Mouse (Mus musculus) neural tube, embryonic 14.5 days (tissue): ENCODE results near the gene Ripor2. TPM values are rescaled to one million over a fixed set of nuclear protein-coding genes. Genes with fewer than 3 reads are reported as not detected.
A peak's percentile ranks its signal among the peaks of the same experiment; 100 is the strongest.

Experiments
- ATAC-seq: fragments of 200-750 bp; cut with Nextera tagmentation; 2 replicates; pipeline ENCODE4 v1.8.0; 2017; ENCODE audit warnings: low read depth, mild to moderate bottlenecking, moderate TSS enrichment, moderate library complexity
- H3K27ac ChIP-seq: fragments of 300-500 bp; sonication (generic); 2 replicates; pipeline ENCODE4 v1.5.1; 2014; ENCODE audit warnings: low read depth, mild to moderate bottlenecking, control low read depth, low read length, moderate library complexity, mixed read lengths
- H3K27me3 ChIP-seq: fragments of 300-500 bp; sonication (generic); 2 replicates; pipeline ENCODE4 v1.6.1; 2014; ENCODE audit warnings: low read length; ENCODE audit not compliant: control insufficient read depth, insufficient read depth
- H3K36me3 ChIP-seq: fragments of 300-500 bp; sonication (generic); 2 replicates; pipeline ENCODE4 v1.6.1; 2014; ENCODE audit warnings: low read length, mixed read lengths; ENCODE audit not compliant: control insufficient read depth, insufficient read depth
- H3K4me1 ChIP-seq: fragments of 300-500 bp; sonication (generic); 2 replicates; pipeline ENCODE4 v1.6.1; 2014; ENCODE audit warnings: low read length; ENCODE audit not compliant: control insufficient read depth, insufficient read depth
- H3K4me2 ChIP-seq: fragments of 300-500 bp; sonication (generic); 2 replicates; pipeline ENCODE4 v1.6.1; 2014; ENCODE audit warnings: mild to moderate bottlenecking, low read depth, low read length, control low read depth
- H3K4me3 ChIP-seq: fragments of 300-500 bp; sonication (generic); 2 replicates; pipeline ENCODE4 v1.5.1; 2014; ENCODE audit warnings: low read depth, low read length, control low read depth, mixed read lengths
- H3K9ac ChIP-seq: fragments of 300-500 bp; sonication (generic); replicated peaks from 2 replicates; pipeline ENCODE4 v1.6.1; 2014; ENCODE audit warnings: low read depth, mild to moderate bottlenecking, control low read depth, low read length, mixed read lengths
- H3K9me3 ChIP-seq: fragments of 300-500 bp; sonication (generic); 2 replicates; pipeline ENCODE4 v1.6.1; 2016; ENCODE audit warnings: low read length; ENCODE audit not compliant: control insufficient read depth
- WGBS: fragments of 180-500 bp; shearing (Covaris S2); extraction: QIAGEN DNeasy Blood & Tissue Kit; methylation state at CpG from one replicate; pipeline ENCODE4 v1.1.7; 2014; 5-methylcytosine and 5-hydroxymethylcytosine counted together
- polyA plus RNA-seq: library from polyadenylated mRNA; unstranded; fragments of >200 nt; fragmentation: Nextera tagmentation; extraction: Ambion mirVana; gene quantifications from 2 replicates; pipeline ENCODE4 v1.2.1, GENCODE M21; 2014

Ripor2 gene
- polyA plus RNA-seq, 1 experiment from 2014 or later = 28.6 TPM

GRCm38 (mm10) chr13:24594303-24594702 is 12.3 kb downstream of the Ripor2 start:
- ATAC-seq = no peak
- no peaks in the 10 kb centered on the region for H3K36me3 ChIP-seq
- H3K27me3 ChIP-seq = no peaks in the 10 kb centered on the region
- no peaks in the 10 kb centered on the region for H3K4me1 ChIP-seq
- no peak overlapping the region for H3K4me2 ChIP-seq
- H3K9me3 ChIP-seq = no peaks in the 10 kb centered on the region
- no peak overlapping the region for H3K9ac ChIP-seq
- WGBS = 83% methylated on average over 3 of the region's 3 CpGs
- H3K27ac ChIP-seq = no peak overlapping the region
- no peak overlapping the region for H3K4me3 ChIP-seq

GRCm38 (mm10) chr13:24599631-24600041 is 17.6 kb downstream of the Ripor2 start:
- H3K27ac ChIP-seq = no peak overlapping the region
- H3K36me3 ChIP-seq = no peaks in the 10 kb centered on the region
- H3K4me3 ChIP-seq = no peak overlapping the region
- no peak for ATAC-seq
- no peaks in the 10 kb centered on the region for H3K27me3 ChIP-seq
- peaks cover 1% of the 10 kb centered on the region; the same call in 1 of the 2 replicates for H3K4me1 ChIP-seq
- WGBS = 85% methylated on average over 11 of the region's 11 CpGs
- no peak overlapping the region for H3K4me2 ChIP-seq
- H3K9me3 ChIP-seq = no peaks in the 10 kb centered on the region
- no peak overlapping the region for H3K9ac ChIP-seq

DNA sequence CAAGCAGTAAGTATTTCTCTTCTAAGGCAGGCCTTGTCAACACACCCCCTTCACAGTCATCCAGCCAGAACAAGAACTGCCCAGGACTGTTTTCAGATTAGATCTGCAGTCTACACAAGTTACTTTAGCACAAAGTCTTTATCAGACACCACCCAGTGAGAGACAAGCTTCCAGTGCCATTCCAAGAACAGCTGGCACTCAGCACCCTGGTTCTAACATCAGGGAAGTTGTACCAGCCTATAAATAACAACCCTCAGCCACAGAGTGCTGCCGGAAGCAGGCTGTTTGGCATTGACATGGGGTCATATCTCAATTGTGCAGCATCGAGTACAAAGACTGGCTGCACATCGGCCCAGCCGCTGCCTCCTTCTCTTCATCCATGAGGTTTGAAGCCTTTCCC is 21.0 kb downstream of the Ripor2 start:
- ATAC-seq = no peak
- Histone ChIP-seq H3K9ac (no peak overlapping the region), H3K4me3 (no peak overlapping the region), H3K4me1 (peaks cover 8% of the 10 kb centered on the region; the same call in 1 of the 2 replicates), H3K27ac (no peak overlapping the region), H3K4me2 (no peak overlapping the region), H3K27me3 (no peaks in the 10 kb centered on the region), H3K9me3 (no peaks in the 10 kb centered on the region), H3K36me3 (no peaks in the 10 kb centered on the region)
- WGBS = 13% methylated on average over 4 of the region's 4 CpGs

DNA sequence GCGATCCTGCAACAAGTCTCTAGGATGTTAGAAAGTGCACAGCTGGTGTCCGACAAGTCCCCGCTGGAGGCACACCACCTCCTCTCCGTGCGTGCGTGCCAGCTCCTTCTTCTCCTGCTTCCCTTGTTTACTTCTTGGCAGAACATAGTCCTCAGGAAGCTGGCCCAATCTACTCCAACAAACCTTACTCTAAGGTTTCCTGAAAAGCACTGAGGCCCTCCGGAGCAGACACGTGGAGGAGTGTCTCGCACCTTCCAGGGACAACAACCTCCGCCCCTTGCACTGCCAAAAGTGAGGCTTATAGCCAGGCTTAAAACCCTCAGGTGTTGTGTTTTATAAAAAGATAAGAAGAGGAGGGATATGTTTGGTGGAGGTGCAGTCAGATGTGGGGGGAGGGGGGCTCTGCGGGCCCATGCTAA is 21.6 kb downstream of the Ripor2 start:
- whole genome bisulfite sequencing = 20% methylated on average over 11 of the region's 11 CpGs
- no peak for ATAC-seq
- H3K36me3 ChIP-seq = no peaks in the 10 kb centered on the region
- H3K27me3 ChIP-seq = no peaks in the 10 kb centered on the region
- H3K9ac ChIP-seq = no peak overlapping the region
- H3K4me2 ChIP-seq = no peak overlapping the region
- H3K9me3 ChIP-seq = no peaks in the 10 kb centered on the region
- no peak overlapping the region for H3K4me3 ChIP-seq
- H3K27ac ChIP-seq = no peak overlapping the region
- H3K4me1 ChIP-seq = peaks cover 8% of the 10 kb centered on the region; the same call in 1 of the 2 replicates

DNA sequence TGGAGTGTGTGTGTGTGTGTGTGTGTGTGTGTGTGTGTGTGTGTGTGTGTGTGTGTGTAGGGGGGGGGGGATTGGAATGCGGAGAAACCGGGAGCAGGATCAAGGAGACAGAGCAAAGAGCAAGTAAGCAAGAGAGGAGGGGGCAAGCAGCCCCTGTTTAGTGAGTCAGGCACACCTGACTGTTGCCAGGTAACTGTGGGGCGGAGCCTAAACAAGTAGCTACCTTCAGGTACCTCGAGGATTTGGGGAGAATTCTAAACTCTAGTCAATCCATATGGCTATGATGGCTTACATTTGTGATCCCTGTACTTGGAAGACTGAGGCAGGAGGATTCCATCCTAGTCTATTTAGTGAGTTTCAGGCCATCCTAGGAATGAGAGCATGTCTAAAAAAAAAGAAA is 22.1 kb downstream of the Ripor2 start:
- H3K27me3 ChIP-seq = no peaks in the 10 kb centered on the region
- no peak overlapping the region for H3K27ac ChIP-seq
- H3K4me1 ChIP-seq = peaks cover 8% of the 10 kb centered on the region; the same call in 1 of the 2 replicates
- WGBS = 28% methylated on average over 4 of the region's 4 CpGs
- H3K4me3 ChIP-seq = no peak overlapping the region
- no peaks in the 10 kb centered on the region for H3K36me3 ChIP-seq
- peak overlapping the region; percentile 52; the same call in 1 of the 2 replicates for H3K4me2 ChIP-seq
- no peak for ATAC-seq
- no peak overlapping the region for H3K9ac ChIP-seq
- H3K9me3 ChIP-seq = no peaks in the 10 kb centered on the region

GRCm38 (mm10) chr13:24604761-24605591 is 23.0 kb downstream of the Ripor2 start:
- Histone ChIP-seq H3K4me2 (peak overlapping the region; percentile 52), H3K36me3 (no peaks in the 10 kb centered on the region), H3K9ac (peak overlapping the region; percentile 34; the same call in 1 of the 2 replicates), H3K4me1 (peaks cover 8% of the 10 kb centered on the region; the same call in 1 of the 2 replicates), H3K4me3 (peak overlapping the region; percentile 15; the same call in 1 of the 2 replicates), H3K9me3 (no peaks in the 10 kb centered on the region), H3K27ac (0 out of 2 replicates have a peak overlapping the region, but pooled peaks have one; percentile 52), H3K27me3 (no peaks in the 10 kb centered on the region)
- peak; percentile 71 for ATAC-seq
- 2% methylated on average over 20 of the region's 20 CpGs for WGBS

GRCm38 (mm10) chr13:24605755-24606154 is 23.8 kb downstream of the Ripor2 start:
- Histone ChIP-seq H3K4me1 (peaks cover 8% of the 10 kb centered on the region; the same call in 1 of the 2 replicates), H3K36me3 (no peaks in the 10 kb centered on the region), H3K27ac (no peak overlapping the region), H3K4me3 (no peak overlapping the region), H3K9me3 (no peaks in the 10 kb centered on the region), H3K9ac (no peak overlapping the region), H3K27me3 (no peaks in the 10 kb centered on the region), H3K4me2 (no peak overlapping the region)
- no peak; the same call in 1 of the 2 replicates for ATAC-seq
- WGBS = 49% methylated on average over 5 of the region's 5 CpGs

DNA sequence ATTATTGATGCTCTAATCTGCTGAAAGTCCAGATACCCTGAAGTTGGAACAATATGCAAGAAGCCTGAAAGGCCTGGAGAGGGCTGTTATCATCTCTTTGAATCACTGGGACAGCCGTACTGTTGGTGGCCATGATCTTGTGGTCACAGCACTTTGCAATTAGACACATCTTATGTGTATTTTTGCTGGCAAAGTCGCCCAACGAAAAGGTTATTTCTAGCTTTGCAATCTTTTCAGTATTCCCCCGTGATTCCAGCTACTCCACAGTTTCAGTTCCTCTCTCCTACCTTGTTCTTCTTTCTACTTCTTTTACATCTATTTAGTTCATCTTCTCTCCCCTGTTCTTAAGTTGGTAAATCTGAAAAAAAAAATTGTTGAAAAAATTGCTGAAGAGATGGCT is 26.0 kb downstream of the Ripor2 start:
- Histone ChIP-seq H3K9me3 (no peaks in the 10 kb centered on the region), H3K27ac (no peak overlapping the region), H3K36me3 (no peaks in the 10 kb centered on the region), H3K9ac (no peak overlapping the region), H3K4me1 (peaks cover 8% of the 10 kb centered on the region; the same call in 1 of the 2 replicates), H3K27me3 (no peaks in the 10 kb centered on the region), H3K4me2 (no peak overlapping the region), H3K4me3 (no peak overlapping the region)
- 93% methylated on average over 4 of the region's 4 CpGs for WGBS
- ATAC-seq = no peak

- H3K27ac ChIP-seq = no peak overlapping the region
- H3K4me1 ChIP-seq = peaks cover 8% of the 10 kb centered on the region; the same call in 1 of the 2 replicates
- WGBS = 91% methylated on average over 1 of the region's 1 CpGs
- H3K9me3 ChIP-seq = no peaks in the 10 kb centered on the region
- H3K4me3 ChIP-seq = no peak overlapping the region
- no peak overlapping the region for H3K4me2 ChIP-seq
- H3K9ac ChIP-seq = no peak overlapping the region
- ATAC-seq = no peak
- H3K27me3 ChIP-seq = no peaks in the 10 kb centered on the region
- H3K36me3 ChIP-seq = no peaks in the 10 kb centered on the region
Measured at GRCm38 (mm10) chr13:24608709-24609108, 26.7 kb downstream of the Ripor2 start.
